In genomic region chr17:28034986-28035385, GRCm38 (mm10) we compare ENCODE assay signal across 19 mouse cellular contexts. TPM values are rescaled to one million over a fixed set of nuclear protein-coding genes. Genes with fewer than 3 reads are reported as not detected.
DNase-seq lines count a peak whose midpoint lies in the region; ATAC-seq and TF ChIP-seq lines count a peak whose summit lies in the region.
"Had no signal": no experiment of that assay in that cellular context is flagged by ENCODE, and none has a peak within 500 bp of the region (broad histone marks: within the 10 kb centered on the region; RNA-seq: fewer than 3 reads in every experiment).

No protein-coding gene starts in this region.

- TF ChIP-seq POLR2A in myocyte (IDR thresholded peaks at IDR 0.05; ENCODE audit: insufficient read length, low read depth), result no peak

- no peak overlapping the region for H3K4me3 ChIP-seq in forebrain, embryonic 14.5 days (ENCODE audit: low read depth, low read length)
- H3K4me3 ChIP-seq in forebrain, embryonic 13.5 days, result no peak overlapping the region
- no peak overlapping the region for H3K4me3 ChIP-seq in midbrain, embryonic 10.5 days
- no peak overlapping the region for H3K4me3 ChIP-seq in midbrain, embryonic 13.5 days (replicated peaks)
- H3K4me3 ChIP-seq in myocyte, result no peak overlapping the region
- H3K4me3 ChIP-seq: embryonic facial prominence, embryonic 12.5 days; forebrain, embryonic 10.5 days; hindbrain, embryonic 15.5 days; limb, embryonic 10.5 days; liver, embryonic 15.5 days; neural tube, embryonic 12.5 days had no signal

- 0 out of 2 replicates have a peak overlapping the region, but pooled peaks have one; percentile 9 for H3K27ac ChIP-seq in forebrain, embryonic 14.5 days (ENCODE audit: low read depth, low read length)
- no peak overlapping the region for H3K27ac ChIP-seq in forebrain, embryonic 13.5 days
- H3K27ac ChIP-seq in midbrain, embryonic 10.5 days (replicated peaks), result peak overlapping the region; percentile 18; the same call in 1 of the 2 replicates
- no peak overlapping the region for H3K27ac ChIP-seq in midbrain, embryonic 13.5 days
- H3K27ac ChIP-seq: embryonic facial prominence, embryonic 12.5 days; hindbrain, embryonic 15.5 days; liver, embryonic 15.5 days; neural tube, embryonic 12.5 days had no signal

- H3K9me3 ChIP-seq in forebrain, embryonic 14.5 days (replicated peaks; ENCODE audit: control insufficient read depth, low read length), result no peaks in the 10 kb centered on the region
- no peaks in the 10 kb centered on the region for H3K9me3 ChIP-seq in forebrain, embryonic 13.5 days (replicated peaks)
- H3K9me3 ChIP-seq in midbrain, embryonic 10.5 days (replicated peaks), result no peaks in the 10 kb centered on the region
- no peaks in the 10 kb centered on the region for H3K9me3 ChIP-seq in midbrain, embryonic 13.5 days
- H3K9me3 ChIP-seq: embryonic facial prominence, embryonic 12.5 days; forebrain, embryonic 10.5 days; hindbrain, embryonic 15.5 days; limb, embryonic 10.5 days; liver, embryonic 15.5 days; neural tube, embryonic 12.5 days had no signal

- WGBS in forebrain, embryonic 14.5 days, result 75% methylated on average over 8 of the region's 8 CpGs
- WGBS in forebrain, embryonic 13.5 days, result 70% methylated on average over 8 of the region's 8 CpGs
- WGBS in midbrain, embryonic 10.5 days, result 85% methylated on average over 8 of the region's 8 CpGs
- WGBS in midbrain, embryonic 13.5 days, result 78% methylated on average over 8 of the region's 8 CpGs

- ATAC-seq in forebrain, embryonic 14.5 days, result no peak
- no peak for ATAC-seq in forebrain, embryonic 13.5 days
- no peak for ATAC-seq in midbrain, embryonic 13.5 days

- H3K4me1 ChIP-seq in forebrain, embryonic 14.5 days (ENCODE audit: control insufficient read depth, insufficient read depth, low read length), result peaks cover 24% of the 10 kb centered on the region
- H3K4me1 ChIP-seq in forebrain, embryonic 13.5 days, result peaks cover 63% of the 10 kb centered on the region
- H3K4me1 ChIP-seq in midbrain, embryonic 10.5 days, result peaks cover 63% of the 10 kb centered on the region
- H3K4me1 ChIP-seq in midbrain, embryonic 13.5 days (replicated peaks), result peaks cover 48% of the 10 kb centered on the region

- no peaks in the 10 kb centered on the region for H3K79me2 ChIP-seq in myocyte (ENCODE audit: control insufficient read depth, insufficient read depth)

- no peaks in the 10 kb centered on the region for H3K27me3 ChIP-seq in forebrain, embryonic 14.5 days (replicated peaks; ENCODE audit: control insufficient read depth, insufficient read depth, low read length)
- no peaks in the 10 kb centered on the region for H3K27me3 ChIP-seq in forebrain, embryonic 13.5 days
- H3K27me3 ChIP-seq in midbrain, embryonic 10.5 days (ENCODE audit: low read depth, poor library complexity, severe bottlenecking), result 0 out of 2 replicates have a peak, but pooled peaks cover 6% of the 10 kb centered on the region
- H3K27me3 ChIP-seq in midbrain, embryonic 13.5 days, result no peaks in the 10 kb centered on the region
- H3K27me3 ChIP-seq in myocyte (ENCODE audit: control insufficient read depth, insufficient read depth, insufficient read length), result no peaks in the 10 kb centered on the region
- H3K27me3 ChIP-seq: embryonic facial prominence, embryonic 12.5 days; hindbrain, embryonic 15.5 days; liver, embryonic 15.5 days; neural tube, embryonic 12.5 days had no signal

- H3ac ChIP-seq in myocyte (ENCODE audit: control insufficient read depth, insufficient read length), result no peak overlapping the region

- no peak for DNase-seq in forebrain, embryonic 14.5 days (ENCODE audit: low spot score)
- no peak for DNase-seq in midbrain, embryonic 10.5 days (ENCODE audit: low spot score)
- peak; percentile 93 to 94 for DNase-seq in lung, adult 18-20 months
- DNase-seq in cerebellum, adult 11 months, result no peak
- DNase-seq in spleen, adult 18-20 months, result no peak
- DNase-seq: cerebellum, adult 9-11 months; layer of hippocampus, adult 9-11 months; midbrain, embryonic 14.5 days; retina, postnatal 1 day; thymus, adult 2 months had no signal

- no peak overlapping the region for H3K9ac ChIP-seq in forebrain, embryonic 14.5 days (ENCODE audit: low read length)
- H3K9ac ChIP-seq in forebrain, embryonic 13.5 days, result no peak overlapping the region
- H3K9ac ChIP-seq in midbrain, embryonic 13.5 days (replicated peaks), result no peak overlapping the region
- H3K9ac ChIP-seq: embryonic facial prominence, embryonic 12.5 days; hindbrain, embryonic 15.5 days; liver, embryonic 15.5 days; neural tube, embryonic 12.5 days had no signal

- 0 out of 2 replicates have a peak, but pooled peaks cover 3% of the 10 kb centered on the region for H3K36me3 ChIP-seq in forebrain, embryonic 14.5 days (ENCODE audit: control insufficient read depth, insufficient read depth, low read length)
- peaks cover 13% of the 10 kb centered on the region; the same call in 1 of the 2 replicates for H3K36me3 ChIP-seq in forebrain, embryonic 13.5 days (ENCODE audit: poor library complexity, severe bottlenecking)
- H3K36me3 ChIP-seq in midbrain, embryonic 10.5 days, result peaks cover 21% of the 10 kb centered on the region
- H3K36me3 ChIP-seq in midbrain, embryonic 13.5 days, result peaks cover 7% of the 10 kb centered on the region; the same call in 1 of the 2 replicates
- no peaks in the 10 kb centered on the region for H3K36me3 ChIP-seq in myocyte (ENCODE audit: control insufficient read depth, insufficient read depth)
- H3K36me3 ChIP-seq: hindbrain, embryonic 15.5 days; neural tube, embryonic 12.5 days had no signal

- no peak overlapping the region for H3K4me2 ChIP-seq in forebrain, embryonic 14.5 days (ENCODE audit: low read length)
- no peak overlapping the region for H3K4me2 ChIP-seq in forebrain, embryonic 13.5 days
- no peak overlapping the region for H3K4me2 ChIP-seq in midbrain, embryonic 13.5 days (replicated peaks)
- H3K4me2 ChIP-seq in myocyte (ENCODE audit: low read depth), result no peak overlapping the region
- H3K4me2 ChIP-seq: embryonic facial prominence, embryonic 12.5 days; hindbrain, embryonic 15.5 days; liver, embryonic 15.5 days; neural tube, embryonic 12.5 days had no signal

TF ChIP-seq in myocyte, 11 proteins besides CTCF, POLR2A, EP300 and RAD21:
- TF ChIP-seq POLR2AphosphoS2 (IDR thresholded peaks at IDR 0.05; ENCODE audit: insufficient read length, low read depth) (no peak), MYOD1 (IDR thresholded peaks at IDR 0.05; ENCODE audit: control insufficient read depth in 1 of 3, insufficient read length in 2 of 3, low read depth in 2 of 3) (peak in 2 of 3 experiments; percentile 34 to 44), MAX (IDR thresholded peaks at IDR 0.05; ENCODE audit: low read depth) (no peak), MYOG (IDR thresholded peaks at IDR 0.05; ENCODE audit: control insufficient read depth in 1 of 3, insufficient read depth in 1 of 3, insufficient read length in 2 of 3, low read depth in 2 of 3) (peak in 1 of 3 experiments; percentile 78), CEBPB (IDR thresholded peaks at IDR 0.05; ENCODE audit: insufficient read depth, poor library complexity, severe bottlenecking) (no peak), E2F4 (IDR thresholded peaks at IDR 0.05; ENCODE audit: insufficient read depth) (no peak), TCF3 (IDR thresholded peaks at IDR 0.05; ENCODE audit: insufficient read length, low read depth) (no peak), USF1 (IDR thresholded peaks at IDR 0.05; ENCODE audit: low read depth) (no peak), REST (IDR thresholded peaks at IDR 0.05; ENCODE audit: insufficient read depth, insufficient read length) (no peak), TCF12 (IDR thresholded peaks at IDR 0.05; ENCODE audit: insufficient read depth, poor library complexity, severe bottlenecking) (no peak), SRF (IDR thresholded peaks at IDR 0.05; ENCODE audit: control insufficient read depth, insufficient read length, low read depth) (no peak)
TF ChIP-seq in myocyte: peak in this region for 2.

RNA-seq across cellular contexts. Expression of gene Tcp11, which starts 45.5 kb away (rescaled TPM):
- 1.6 TPM in 2 replicates for polyA plus RNA-seq in forebrain, embryonic 14.5 days (2014; fragmentation: Nextera tagmentation; extraction: Ambion mirVana)
- polyA plus RNA-seq in forebrain, embryonic 13.5 days (2015; fragmentation: Nextera tagmentation; extraction: Ambion mirVana), result 1.4 TPM in 2 replicates
- 0.86 and 1.2 TPM in 2 replicates for polyA plus RNA-seq in midbrain, embryonic 10.5 days (2016; fragmentation: Nextera tagmentation; extraction: Ambion mirVana)
- polyA plus RNA-seq in midbrain, embryonic 13.5 days (2015; fragmentation: Nextera tagmentation; extraction: Ambion mirVana), result 1.6 and 2.0 TPM in 2 replicates
- polyA plus RNA-seq in myocyte (2012; fragmentation: generic; extraction: Trizol), result not detected

Comparison
In these comparisons a context has a peak if more than half of its experiments do, and no peak if none do; other contexts are left out.
1. H3K27ac ChIP-seq: peak in forebrain, embryonic 14.5 days (single experiment) and midbrain, embryonic 10.5 days (single experiment); none in forebrain, embryonic 13.5 days (single experiment) and midbrain, embryonic 13.5 days (single experiment).
2. DNase-seq: peak in lung, adult 18-20 months (2 of 2); none in forebrain, embryonic 14.5 days (single experiment), midbrain, embryonic 10.5 days (single experiment), cerebellum, adult 11 months (single experiment) and spleen, adult 18-20 months (0 of 2).